Mouse (Mus musculus) kidney, adult 2 months (tissue): ENCODE measurements around the gene Snx14. TPM values are rescaled to one million over a fixed set of nuclear protein-coding genes. Genes with fewer than 3 reads are reported as not detected.
"Not testable (repeated sequence)": the region's sequence is repeated elsewhere in the genome, so short reads cannot be mapped to it uniquely, and the experiment has no call there.

Source experiments
- DNase-seq: peaks from one replicate; pipeline ENCODE4 v3.0.0; 2021
- H3K27ac ChIP-seq: fragments of 200-500 bp; 2 replicates; pipeline ENCODE4 v1.5.1; 2012; ENCODE audit warnings: low read depth, low read length, control low read depth, inconsistent platforms; ENCODE audit not compliant: insufficient read depth
- H3K27me3 ChIP-seq: fragments of 200-500 bp; replicated peaks from 2 replicates; pipeline ENCODE4 v1.6.1; 2012; ENCODE audit warnings: mild to moderate bottlenecking, moderate library complexity, low read length, inconsistent platforms; ENCODE audit not compliant: control insufficient read depth, insufficient read depth
- H3K36me3 ChIP-seq: fragments of 200-500 bp; 2 replicates; pipeline ENCODE4 v1.6.1; 2012; ENCODE audit warnings: mild to moderate bottlenecking, moderate library complexity, low read length, inconsistent platforms; ENCODE audit not compliant: control insufficient read depth, insufficient read depth
- H3K4me1 ChIP-seq: fragments of 200-500 bp; 2 replicates; pipeline ENCODE4 v1.6.1; 2011; ENCODE audit warnings: low read length; ENCODE audit not compliant: control insufficient read depth, insufficient read depth
- H3K4me3 ChIP-seq: fragments of 200-500 bp; 2 replicates; pipeline ENCODE4 v1.5.1; 2011; ENCODE audit warnings: mild to moderate bottlenecking, low read depth, low read length, control low read depth; ENCODE audit not compliant: insufficient read depth
- CTCF ChIP-seq: fragments of 200-500 bp; conservative IDR thresholded peaks from 2 replicates; pipeline ENCODE4 v1.5.1; 2011; ENCODE audit warnings: low read depth, mild to moderate bottlenecking, control low read depth, low read length, moderate library complexity, mixed read lengths; ENCODE audit not compliant: insufficient read depth, insufficient read length
- POLR2A ChIP-seq: fragments of 200-500 bp; IDR thresholded peaks from one replicate; pipeline ENCODE4 v1.6.1; 2011; ENCODE audit warnings: low read depth, low read length, control low read depth
- WGBS: fragments of 180-500 bp; shearing (Covaris S2); methylation state at CpG from one replicate; pipeline ENCODE4 v1.1.7; 2018; 5-methylcytosine and 5-hydroxymethylcytosine counted together
- polyA plus RNA-seq: library from polyadenylated mRNA; depleted of rRNA; stranded (reverse); fragments of >200 nt; gene quantifications from 2 replicates; pipeline ENCODE4 v1.2.3, GENCODE M21; 2012

The Snx14 gene
- polyA plus RNA-seq, 1 experiment = 15.8 TPM

GRCm38 (mm10) chr9:88476138-88476537, 37.4 kb upstream of the Snx14 start:
- DNase-seq = peak; percentile 25

GRCm38 (mm10) chr9:88461017-88461416, 22.3 kb upstream of the Snx14 start:
- not testable (repeated sequence) for H3K4me1 ChIP-seq, H3K27ac ChIP-seq, H3K36me3 ChIP-seq, H3K4me3 ChIP-seq, H3K27me3 ChIP-seq, DNase-seq
- 87% methylated on average over 3 of the region's 4 CpGs for WGBS

More at GRCm38 (mm10) chr9:88476138-88476537, 37.4 kb upstream of the Snx14 start:
- Histone ChIP-seq H3K36me3 (peaks cover 5% of the 10 kb centered on the region), H3K4me1 (no peaks in the 10 kb centered on the region), H3K4me3 (no peak overlapping the region), H3K27me3 (no peaks in the 10 kb centered on the region), H3K27ac (no peak overlapping the region)
- WGBS = 43% methylated on average over 1 of the region's 1 CpGs
- TF ChIP-seq CTCF (no peak), POLR2A (no peak)

DNA sequence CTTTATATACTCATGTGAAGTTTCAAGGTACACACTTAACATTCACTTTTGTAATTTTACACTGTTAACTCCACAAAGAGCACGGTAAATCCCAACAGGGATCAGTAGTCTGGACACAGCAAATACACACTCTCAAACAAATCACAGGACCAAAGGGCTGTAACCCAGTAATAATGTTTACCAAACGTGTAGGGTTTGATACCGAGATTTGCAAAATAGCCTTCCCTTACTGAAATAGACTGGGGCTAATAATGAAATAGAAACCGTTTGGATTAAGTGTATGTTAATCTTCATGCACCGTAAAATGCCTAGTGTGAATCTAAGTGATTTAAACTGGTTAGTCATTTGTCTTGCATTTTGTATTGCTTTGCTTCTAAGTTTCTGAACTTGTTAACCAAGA, 1.2 kb upstream of the Snx14 start:
- TF ChIP-seq CTCF = no peak
- TF ChIP-seq POLR2A = no peak
- Histone ChIP-seq H3K4me1 (peaks cover 4% of the 10 kb centered on the region; the same call in 1 of the 2 replicates), H3K27me3 (no peaks in the 10 kb centered on the region), H3K4me3 (no peak overlapping the region), H3K27ac (no peak overlapping the region), H3K36me3 (peaks cover 1% of the 10 kb centered on the region; the same call in 1 of the 2 replicates)
- 20% methylated on average over 5 of the region's 5 CpGs for WGBS
- DNase-seq = no peak

DNA sequence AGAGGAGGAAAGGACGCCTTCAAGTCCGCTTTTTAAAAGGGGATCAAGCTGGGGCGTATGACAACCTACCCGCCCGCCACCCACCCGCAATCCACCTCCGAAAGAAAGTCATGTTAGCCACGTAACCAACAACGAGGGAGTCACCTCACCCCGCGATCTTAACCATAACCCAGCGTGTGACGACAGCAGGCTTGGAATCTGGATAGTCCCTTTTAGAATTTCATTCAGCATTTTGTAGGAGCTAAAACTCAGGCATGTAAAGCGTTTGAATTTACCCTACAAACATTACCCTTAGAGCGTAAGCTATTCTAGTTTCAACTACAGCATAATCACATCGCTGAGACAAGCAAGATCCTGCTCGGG, 461 bp upstream of the Snx14 start:
- no peak for DNase-seq
- H3K27me3 ChIP-seq = no peaks in the 10 kb centered on the region
- TF ChIP-seq CTCF (no peak), POLR2A (no peak)
- WGBS = under 1% methylated on average over 17 of the region's 17 CpGs
- peak overlapping the region; percentile 92 for H3K4me3 ChIP-seq
- H3K27ac ChIP-seq = peak overlapping the region; percentile 17
- H3K36me3 ChIP-seq = peaks cover 1% of the 10 kb centered on the region; the same call in 1 of the 2 replicates
- peaks cover 4% of the 10 kb centered on the region; the same call in 1 of the 2 replicates for H3K4me1 ChIP-seq

- no peaks in the 10 kb centered on the region for H3K27me3 ChIP-seq
- 1% methylated on average over 15 of the region's 15 CpGs for WGBS
- peak overlapping the region; percentile 71 for H3K27ac ChIP-seq
- peaks cover 1% of the 10 kb centered on the region; the same call in 1 of the 2 replicates for H3K36me3 ChIP-seq
- TF ChIP-seq POLR2A (no peak), CTCF (no peak)
- DNase-seq = no peak
- H3K4me3 ChIP-seq = peak overlapping the region; percentile 92
- peaks cover 4% of the 10 kb centered on the region; the same call in 1 of the 2 replicates for H3K4me1 ChIP-seq
Measured at GRCm38 (mm10) chr9:88438237-88438554, 562 bp downstream of the Snx14 start.

DNA sequence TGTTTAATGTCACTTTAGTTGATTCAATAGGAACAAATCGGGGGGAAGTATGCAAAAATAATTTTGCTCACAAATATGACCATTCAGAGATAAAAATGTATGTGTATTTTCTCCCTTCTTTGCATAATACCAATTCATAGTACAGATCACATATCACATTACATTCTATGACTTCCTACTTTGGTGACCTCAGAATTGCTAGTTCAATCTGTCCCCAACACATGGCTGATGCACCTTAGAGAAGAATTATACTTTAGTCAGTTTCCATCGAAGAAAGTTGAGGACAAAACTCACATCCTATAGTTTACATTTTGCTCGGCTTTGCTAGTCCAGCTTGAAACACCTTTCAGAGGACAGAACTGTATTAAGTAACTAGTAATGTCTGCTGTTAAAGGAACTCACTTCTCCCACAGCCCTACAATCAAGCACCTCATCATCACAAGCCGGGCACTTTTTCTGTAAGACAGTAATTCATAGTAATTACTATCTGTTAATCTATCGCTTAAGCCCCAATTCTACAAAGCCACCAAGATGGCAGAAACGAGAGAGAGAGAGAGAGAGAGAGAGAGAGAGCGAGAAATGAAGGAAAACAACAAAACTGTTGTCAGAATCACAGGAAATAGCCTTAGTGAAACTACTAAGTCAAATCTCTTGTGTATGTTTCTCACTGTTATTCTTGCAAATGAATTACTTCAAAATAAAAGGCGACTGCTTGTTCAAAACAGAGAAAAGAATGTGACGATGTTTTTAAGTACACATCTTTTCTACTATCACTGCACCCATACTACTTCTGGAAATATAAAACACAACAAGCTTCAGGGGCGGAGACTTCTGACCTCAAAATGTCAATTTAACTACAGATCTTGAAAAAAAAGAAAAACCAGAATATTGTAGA, 1.2 kb downstream of the Snx14 start:
- TF ChIP-seq POLR2A = no peak
- TF ChIP-seq CTCF = no peak
- Histone ChIP-seq H3K27me3 (no peaks in the 10 kb centered on the region), H3K4me1 (peaks cover 4% of the 10 kb centered on the region; the same call in 1 of the 2 replicates), H3K36me3 (no peaks in the 10 kb centered on the region), H3K27ac (peak overlapping the region; percentile 71; the same call in 1 of the 2 replicates), H3K4me3 (peak overlapping the region; percentile 92)
- WGBS = 29% methylated on average over 10 of the region's 10 CpGs
- no peak for DNase-seq

GRCm38 (mm10) chr9:88424356-88424755, 14.4 kb downstream of the Snx14 start:
- Histone ChIP-seq H3K36me3 (no peaks in the 10 kb centered on the region), H3K4me1 (no peaks in the 10 kb centered on the region), H3K27ac (no peak overlapping the region), H3K4me3 (no peak overlapping the region), H3K27me3 (no peaks in the 10 kb centered on the region)
- 79% methylated on average over 2 of the region's 2 CpGs for WGBS
- TF ChIP-seq CTCF (no peak), POLR2A (no peak)
- no peak for DNase-seq

GRCm38 (mm10) chr9:88422428-88422827, 16.3 kb downstream of the Snx14 start:
- DNase-seq = no peak
- TF ChIP-seq POLR2A = no peak
- TF ChIP-seq CTCF = no peak
- H3K27me3 ChIP-seq = no peaks in the 10 kb centered on the region
- WGBS = 97% methylated on average over 4 of the region's 4 CpGs
- no peak overlapping the region for H3K4me3 ChIP-seq
- no peaks in the 10 kb centered on the region for H3K4me1 ChIP-seq
- no peak overlapping the region for H3K27ac ChIP-seq
- H3K36me3 ChIP-seq = 0 out of 2 replicates have a peak, but pooled peaks cover 1% of the 10 kb centered on the region
